ENCODE assay signal across 8 mouse cellular contexts in genomic region chr4:134779136-134779934, GRCm38 (mm10). TPM values are rescaled to one million over a fixed set of nuclear protein-coding genes. Genes with fewer than 3 reads are reported as not detected.
DNase-seq lines count a peak whose midpoint lies in the region; ATAC-seq and TF ChIP-seq lines count a peak whose summit lies in the region.
"Had no signal": no experiment of that assay in that cellular context is flagged by ENCODE, and none has a peak within 500 bp of the region (broad histone marks: within the 10 kb centered on the region; RNA-seq: fewer than 3 reads in every experiment).

No protein-coding gene starts in this region.

- no peak overlapping the region for H3K9ac ChIP-seq in midbrain, embryonic 13.5 days (replicated peaks)
- H3K9ac ChIP-seq: hindbrain, embryonic 15.5 days had no signal

- DNase-seq in R1 (ENCODE audit: low read depth, low spot score), result peak; percentile 46
- peak; percentile 82 for DNase-seq in embryo, embryonic 10.5 days (ENCODE audit: low spot score)
- peak; percentile 87 for DNase-seq in kidney, adult 2 months
- peak; percentile 44 for DNase-seq in lung, postnatal 14 days
- DNase-seq in right cerebral cortex, adult 2 months (ENCODE audit: low spot score in 2 of 2), result no peak
- DNase-seq in left cerebral cortex, postnatal 25 days (ENCODE audit: low spot score in 2 of 2), result no peak

- TF ChIP-seq CTCF in kidney, adult 2 months (conservative IDR thresholded peaks at IDR 0.05; ENCODE audit: insufficient read depth, insufficient read length, low read depth, low read length), result peak; percentile 12; the same call in 1 of the 2 replicates

- H3K27me3 ChIP-seq in kidney, adult 2 months (replicated peaks; ENCODE audit: control insufficient read depth, insufficient read depth, low read length), result no peaks in the 10 kb centered on the region
- H3K27me3 ChIP-seq in midbrain, embryonic 13.5 days, result no peaks in the 10 kb centered on the region
- H3K27me3 ChIP-seq: hindbrain, embryonic 15.5 days had no signal

- H3K9me3 ChIP-seq in midbrain, embryonic 13.5 days, result no peaks in the 10 kb centered on the region
- H3K9me3 ChIP-seq: hindbrain, embryonic 15.5 days had no signal

- TF ChIP-seq POLR2A in kidney, adult 2 months (IDR thresholded peaks at IDR 0.05; ENCODE audit: low read depth, low read length), result no peak

- H3K36me3 ChIP-seq in kidney, adult 2 months (ENCODE audit: control insufficient read depth, insufficient read depth, low read length), result no peaks in the 10 kb centered on the region
- no peaks in the 10 kb centered on the region for H3K36me3 ChIP-seq in midbrain, embryonic 13.5 days
- H3K36me3 ChIP-seq: hindbrain, embryonic 15.5 days had no signal

- ATAC-seq in midbrain, embryonic 13.5 days, result no peak

- intact Hi-C loops in left cerebral cortex, postnatal 25 days (cut with DNase I), result no loop called here

- no peak overlapping the region for H3K27ac ChIP-seq in kidney, adult 2 months (ENCODE audit: insufficient read depth, low read depth, low read length)
- H3K27ac ChIP-seq in midbrain, embryonic 13.5 days, result no peak overlapping the region
- H3K27ac ChIP-seq: hindbrain, embryonic 15.5 days had no signal

- WGBS in kidney, adult 2 months, result 44% methylated on average over 14 of the region's 14 CpGs
- 40% methylated on average over 14 of the region's 14 CpGs for WGBS in midbrain, embryonic 13.5 days

- no peak overlapping the region for H3K4me3 ChIP-seq in kidney, adult 2 months (ENCODE audit: insufficient read depth, low read depth, low read length)
- no peak overlapping the region for H3K4me3 ChIP-seq in midbrain, embryonic 13.5 days (replicated peaks)
- H3K4me3 ChIP-seq: hindbrain, embryonic 15.5 days had no signal

- H3K4me2 ChIP-seq in midbrain, embryonic 13.5 days (replicated peaks), result no peak overlapping the region
- H3K4me2 ChIP-seq: hindbrain, embryonic 15.5 days had no signal

- H3K4me1 ChIP-seq in kidney, adult 2 months (ENCODE audit: control insufficient read depth, insufficient read depth, low read length), result 0 out of 2 replicates have a peak, but pooled peaks cover 3% of the 10 kb centered on the region
- no peaks in the 10 kb centered on the region; the same call in 1 of the 2 replicates for H3K4me1 ChIP-seq in midbrain, embryonic 13.5 days (replicated peaks)
- H3K4me1 ChIP-seq: hindbrain, embryonic 15.5 days had no signal

RNA-seq across cellular contexts. Expression of gene Ldlrap1, which starts 11.5 kb away (rescaled TPM):
- 21.8 and 22.0 TPM in 2 replicates for polyA plus RNA-seq in kidney, adult 2 months (2012; rRNA removed)
- 2.4 and 3.4 TPM in 2 replicates for polyA plus RNA-seq in midbrain, embryonic 13.5 days (2015; fragmentation: Nextera tagmentation; extraction: Ambion mirVana)
- total RNA-seq in left cerebral cortex, postnatal 25 days (2021), result 1 to 10 TPM; 2.7 TPM

Comparison
In these comparisons a context has a peak if more than half of its experiments do, and no peak if none do; other contexts are left out.
1. DNase-seq: peak in R1 (single experiment), embryo, embryonic 10.5 days (single experiment), kidney, adult 2 months (single experiment) and lung, postnatal 14 days (single experiment); none in right cerebral cortex, adult 2 months (0 of 2) and left cerebral cortex, postnatal 25 days (0 of 2).